ENCODE assay signal across 14 mouse cellular contexts in genomic region chr17:62058016-62058415, GRCm38 (mm10).
"Had no signal": no experiment of that assay in that cellular context is flagged by ENCODE, and none has a peak within 500 bp of the region (broad histone marks: within the 10 kb centered on the region; RNA-seq: fewer than 3 reads in every experiment).

No protein-coding gene starts in this region.

- H3K9me3 ChIP-seq: limb, embryonic 13.5 days; liver, embryonic 15.5 days; midbrain, embryonic 12.5 days had no signal

- H3K4me3 ChIP-seq: limb, embryonic 13.5 days; liver, embryonic 15.5 days; midbrain, embryonic 12.5 days had no signal

- H3K27ac ChIP-seq: limb, embryonic 13.5 days; liver, embryonic 15.5 days; midbrain, embryonic 12.5 days; stomach, postnatal 0 days had no signal

- H3K4me2 ChIP-seq: limb, embryonic 13.5 days; liver, embryonic 15.5 days; midbrain, embryonic 12.5 days had no signal

- H3K36me3 ChIP-seq: limb, embryonic 13.5 days; liver, embryonic 15.5 days; midbrain, embryonic 12.5 days had no signal

- ATAC-seq: lung, postnatal 0 days; midbrain, embryonic 16.5 days had no signal

- DNase-seq: kidney, adult 8-10 months; kidney, postnatal 25 days; layer of hippocampus, postnatal 36 days; lung, adult 2 months; lung, postnatal 4 days; right cerebral cortex, adult 18-20 months; right cerebral cortex, postnatal 25 days; thymus, postnatal 4 days had no signal

- H3K9ac ChIP-seq: limb, embryonic 13.5 days; liver, embryonic 15.5 days; midbrain, embryonic 12.5 days had no signal

- H3K4me1 ChIP-seq: limb, embryonic 13.5 days; liver, embryonic 15.5 days; midbrain, embryonic 12.5 days had no signal

- H3K27me3 ChIP-seq: limb, embryonic 13.5 days; liver, embryonic 15.5 days; midbrain, embryonic 12.5 days had no signal
